Mouse (Mus musculus) cerebral cortex, adult 2 months (tissue): ENCODE results near the gene Mphosph8.

ENCODE experiments used
- WGBS: fragments of 180-500 bp; shearing (Covaris S2); methylation state at CpG from one replicate; pipeline ENCODE4 v1.1.7; 2018; 5-methylcytosine and 5-hydroxymethylcytosine counted together

The Mphosph8 gene

DNA sequence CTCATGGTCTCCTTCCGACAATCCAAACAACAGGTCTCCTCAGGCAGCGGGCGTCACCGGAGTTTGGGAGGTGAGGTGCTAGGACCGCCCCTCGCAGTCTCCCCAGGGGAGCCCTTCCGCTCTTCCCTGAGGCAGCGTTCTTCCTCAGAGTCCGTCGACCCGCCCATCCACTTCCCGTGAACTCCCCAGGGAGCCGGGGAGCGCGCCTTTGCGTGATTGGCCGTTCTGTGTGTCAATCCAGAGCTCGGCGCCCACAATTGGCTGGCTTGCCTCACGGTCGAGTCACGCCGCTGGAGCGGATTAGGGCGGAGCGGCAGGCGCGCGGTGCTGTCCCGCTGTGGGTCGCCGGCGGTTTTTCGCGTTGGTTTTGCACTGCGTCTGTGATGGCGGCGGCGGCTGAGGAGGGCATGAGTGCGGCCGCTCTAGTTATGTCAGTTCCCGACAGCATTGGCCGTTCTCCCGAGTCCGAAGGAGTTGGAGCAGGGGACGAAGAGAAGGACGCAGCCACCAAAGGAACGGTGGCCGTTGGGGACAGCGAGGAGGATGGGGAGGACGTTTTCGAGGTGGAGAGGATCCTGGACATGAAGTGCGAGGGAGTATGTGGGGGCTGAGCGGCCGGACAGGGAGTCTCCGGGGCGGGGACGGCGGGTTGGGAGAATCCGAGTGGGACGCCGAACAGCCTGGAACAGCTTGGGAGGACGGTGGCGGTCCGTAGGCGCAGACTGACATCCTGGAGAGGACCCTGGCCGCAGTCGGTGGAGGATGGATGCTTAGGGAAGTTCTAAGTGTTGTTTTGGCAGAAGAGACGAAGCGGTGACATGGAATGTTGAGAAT lies at the start of gene Mphosph8:
TSS of gene Mphosph8 (plus strand) at position 280 of the 834 bp plus-strand sequence.
- WGBS, result under 1% methylated on average over 70 of the region's 70 CpGs

DNA sequence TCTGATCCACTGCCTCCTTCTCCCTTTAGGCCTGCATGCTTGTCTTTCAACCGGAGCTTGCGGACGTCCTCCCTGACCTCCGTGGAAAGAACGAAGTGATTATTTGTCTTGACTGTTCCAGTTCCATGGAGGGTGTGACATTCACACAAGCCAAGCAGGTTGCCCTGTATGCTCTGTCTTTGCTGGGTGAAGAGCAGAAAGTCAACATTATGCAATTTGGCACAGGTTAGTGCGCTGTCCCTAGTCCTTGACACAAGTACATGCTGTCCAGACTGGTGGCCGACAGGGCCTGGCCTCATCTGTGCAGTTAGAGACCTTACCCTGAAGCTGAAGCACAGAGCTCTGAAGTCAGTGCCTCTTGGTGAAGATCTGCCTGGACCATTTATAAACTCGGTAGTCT lies 47.6 kb upstream of the Mphosph8 start:
- 94% methylated on average over 8 of the region's 8 CpGs for WGBS

DNA sequence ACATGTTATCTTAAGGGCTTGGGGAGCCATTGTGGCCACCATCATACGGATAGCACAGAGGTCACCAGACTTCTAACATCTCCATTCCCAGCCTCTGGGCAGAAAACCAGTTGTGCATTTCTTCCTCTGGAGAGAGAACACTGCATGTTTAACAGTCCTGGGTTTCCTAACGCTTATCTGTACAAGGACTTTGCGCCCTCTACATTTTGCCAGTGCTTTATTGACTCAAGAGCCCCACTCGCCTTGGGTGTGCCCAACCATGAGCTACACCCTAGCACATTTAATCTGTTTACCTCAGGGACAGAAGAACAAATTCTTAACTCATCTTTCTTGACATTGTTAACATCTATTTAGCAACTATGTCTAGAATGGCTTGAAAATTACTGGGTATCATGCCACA lies 41.8 kb upstream of the Mphosph8 start:
- 91% methylated on average over 4 of the region's 4 CpGs for WGBS

DNA sequence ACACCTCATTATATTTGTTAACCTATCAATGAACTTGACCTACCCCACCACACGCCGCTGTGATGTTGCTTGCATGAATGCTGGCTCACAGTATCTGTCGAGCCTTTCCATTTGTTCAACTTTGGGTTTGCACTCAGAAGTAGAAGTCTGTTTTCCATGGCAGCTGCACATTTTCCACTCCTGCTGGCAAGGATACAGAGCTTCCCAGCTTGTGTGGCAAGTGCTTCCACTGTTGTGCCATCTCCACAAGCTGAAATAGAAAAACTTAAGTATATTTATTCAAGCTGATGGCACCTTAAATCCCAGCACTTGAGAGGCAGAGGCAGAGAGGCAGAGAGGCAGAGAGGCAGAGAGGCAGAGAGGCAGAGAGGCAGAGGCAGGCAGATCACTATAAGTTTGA lies 39.7 kb upstream of the Mphosph8 start:
- WGBS, result 48% methylated on average over 3 of the region's 3 CpGs

DNA sequence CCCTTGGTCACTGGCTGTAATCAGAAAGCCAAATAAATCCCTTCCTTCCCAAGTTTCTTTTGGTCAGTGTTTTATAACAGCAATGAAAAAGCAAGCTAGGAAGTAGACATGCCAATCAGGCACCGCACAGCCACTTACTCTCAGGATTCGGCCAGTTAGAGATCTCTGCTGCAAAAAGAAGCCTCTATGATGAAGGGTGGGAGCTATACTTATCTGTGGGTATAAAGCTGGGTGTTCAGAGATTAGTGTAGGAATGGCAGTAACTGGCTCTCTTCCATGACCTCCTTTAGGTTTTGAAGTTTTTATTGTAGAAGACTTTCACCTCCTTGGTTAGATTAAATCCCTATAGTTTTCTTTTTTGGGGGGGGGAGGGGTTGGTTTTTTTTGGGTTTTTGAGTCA lies 36.9 kb upstream of the Mphosph8 start:
- WGBS, result 91% methylated on average over 2 of the region's 2 CpGs

DNA sequence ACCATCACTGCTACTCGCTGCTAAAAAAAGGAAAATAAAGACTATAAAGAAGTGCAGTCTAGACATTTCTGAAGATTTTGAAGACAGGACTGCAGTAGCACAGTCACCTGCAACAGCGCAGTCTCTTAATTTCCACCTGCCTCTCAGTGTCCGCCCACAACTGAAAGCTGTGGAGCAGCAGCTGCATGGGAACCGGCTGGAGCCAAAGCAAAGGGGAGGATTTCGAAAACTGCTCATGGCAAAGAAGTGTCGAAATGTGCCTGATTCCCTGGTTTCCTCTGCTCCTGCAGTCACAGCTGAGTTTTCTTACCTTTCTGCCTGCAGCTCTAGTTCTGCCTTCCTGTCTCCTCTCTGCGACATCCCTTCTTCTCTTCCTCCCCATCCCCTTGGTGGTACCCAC lies 20.8 kb upstream of the Mphosph8 start:
- WGBS, result 49% methylated on average over 7 of the region's 7 CpGs

DNA sequence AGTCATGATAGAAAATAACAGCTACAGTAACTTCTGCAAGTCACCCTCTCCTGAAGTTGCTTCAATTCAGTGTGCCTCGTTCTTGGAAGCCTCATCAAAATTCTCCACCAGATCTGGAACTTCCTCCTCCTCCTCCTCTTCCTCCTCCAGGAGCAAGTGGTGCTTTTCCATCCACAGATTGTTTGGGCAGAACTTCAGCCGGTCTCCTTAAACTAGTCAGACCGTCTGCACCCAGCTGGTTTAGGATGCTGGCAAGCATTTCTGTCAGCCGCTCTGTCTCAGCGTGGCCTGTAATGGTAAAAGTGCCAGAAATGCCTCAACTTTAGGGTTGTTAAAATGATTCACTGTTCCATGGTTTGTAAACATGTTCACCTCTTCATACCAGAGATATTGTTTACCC lies 2.4 kb upstream of the Mphosph8 start:
- 38% methylated on average over 5 of the region's 5 CpGs for WGBS

DNA sequence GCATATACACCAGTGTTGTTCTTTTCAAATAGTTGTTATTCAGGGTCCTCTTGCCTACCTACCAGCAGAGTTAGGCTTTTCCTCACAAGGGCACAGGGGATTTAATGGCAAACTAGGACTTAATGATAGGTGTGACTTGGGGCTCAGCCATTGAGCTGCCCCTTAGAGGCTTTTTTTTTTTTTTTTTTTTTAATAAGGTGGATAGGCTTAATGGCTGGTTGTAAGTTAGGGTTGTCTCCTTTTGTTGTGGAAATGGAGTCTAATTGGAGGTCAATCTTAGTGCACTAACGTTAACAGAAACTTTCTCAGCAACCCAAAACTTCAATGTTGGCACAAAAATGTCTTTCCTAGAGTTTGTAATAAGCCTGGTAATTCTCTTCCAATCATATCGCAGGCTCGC lies 1.1 kb upstream of the Mphosph8 start:
- 74% methylated on average over 3 of the region's 3 CpGs for WGBS

DNA sequence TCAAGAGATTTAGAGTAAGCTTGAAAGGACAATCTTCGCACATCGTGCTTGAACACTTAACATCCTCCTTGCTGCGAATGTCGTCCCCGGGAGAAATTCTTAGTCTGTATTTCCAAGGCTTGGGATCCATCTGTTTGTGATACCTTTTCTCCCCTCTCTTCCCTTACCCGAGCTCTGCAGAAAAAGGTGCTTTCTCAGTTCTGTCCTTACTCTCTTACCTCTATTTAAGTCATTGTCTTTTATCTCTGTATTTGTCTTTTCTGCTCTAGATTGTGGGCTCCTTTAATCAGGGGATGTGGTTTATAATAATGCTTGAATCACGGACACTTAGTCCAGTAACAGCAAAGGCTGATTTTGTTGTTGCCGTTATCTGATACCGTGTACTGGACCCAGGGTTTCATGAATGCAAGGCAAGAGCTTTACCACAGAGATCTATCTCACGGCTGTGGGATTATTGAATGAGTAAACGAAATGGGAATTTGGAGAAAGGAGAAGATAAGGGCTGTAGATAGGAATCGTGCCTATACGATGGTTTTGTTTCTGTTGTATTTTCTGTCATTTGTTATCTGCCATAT lies 1.1 kb downstream of the Mphosph8 start:
- WGBS, result 3% methylated on average over 13 of the region's 13 CpGs

DNA sequence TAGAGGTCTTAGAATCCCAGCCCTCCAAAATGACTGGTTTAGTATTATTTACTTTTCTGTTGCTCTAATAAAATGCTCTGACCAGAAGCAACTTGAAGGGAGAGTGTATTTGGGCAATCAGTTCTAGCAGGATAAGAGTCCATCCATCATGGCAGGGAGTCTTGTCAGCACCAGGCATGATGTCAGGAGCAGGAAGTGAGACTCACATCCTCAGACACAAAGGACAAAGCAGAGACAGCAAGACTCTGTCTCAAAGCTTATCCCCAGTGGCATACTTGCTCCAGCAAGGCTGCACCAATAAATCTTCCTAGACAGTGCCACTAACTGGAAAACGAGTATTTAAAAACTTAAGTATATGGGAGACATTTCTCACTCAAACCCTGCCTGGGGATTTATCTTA lies 17.4 kb downstream of the Mphosph8 start:
- WGBS, result 88% methylated on average over 1 of the region's 1 CpGs

DNA sequence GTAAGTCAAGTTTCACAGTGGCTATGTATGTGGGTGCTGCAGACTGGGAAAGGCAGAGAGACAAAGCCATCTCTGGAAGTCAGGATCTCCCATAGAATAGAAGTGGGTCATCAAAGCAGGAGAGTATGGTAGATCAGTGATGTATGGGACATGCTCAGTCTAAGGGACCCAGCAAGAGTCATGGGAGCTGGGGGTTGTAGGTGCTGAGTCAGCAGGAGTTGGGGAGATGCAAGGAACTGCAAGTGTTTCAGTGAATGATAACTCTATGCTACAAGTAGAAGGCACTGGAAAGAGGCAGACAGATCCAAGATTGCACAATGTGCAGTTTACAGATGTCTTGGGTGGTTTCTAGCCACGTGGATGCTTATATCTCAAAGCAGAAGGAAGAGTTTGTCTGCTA lies 21.1 kb downstream of the Mphosph8 start:
- 53% methylated on average over 1 of the region's 1 CpGs for WGBS

DNA sequence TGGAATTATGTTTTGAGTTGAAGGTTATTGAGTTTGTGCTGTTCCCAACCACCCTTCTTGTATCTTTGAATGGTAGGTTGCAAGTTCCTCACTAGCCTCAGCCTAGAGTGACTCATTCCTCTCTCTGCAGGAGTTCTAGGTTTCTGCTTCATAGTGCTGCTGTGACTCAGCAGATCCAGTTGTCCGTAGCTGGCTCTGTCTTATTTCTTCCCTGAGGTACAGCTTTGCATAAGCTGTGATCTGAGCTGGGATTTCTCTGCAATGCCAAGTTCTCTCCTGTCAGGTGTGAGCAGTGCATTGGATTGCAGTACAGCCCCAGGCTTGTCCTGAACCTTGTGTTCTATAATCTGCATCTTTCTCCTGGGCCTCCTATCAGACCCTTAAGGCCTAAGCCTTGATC lies 21.7 kb downstream of the Mphosph8 start:
- WGBS, result 29% methylated on average over 1 of the region's 1 CpGs

DNA sequence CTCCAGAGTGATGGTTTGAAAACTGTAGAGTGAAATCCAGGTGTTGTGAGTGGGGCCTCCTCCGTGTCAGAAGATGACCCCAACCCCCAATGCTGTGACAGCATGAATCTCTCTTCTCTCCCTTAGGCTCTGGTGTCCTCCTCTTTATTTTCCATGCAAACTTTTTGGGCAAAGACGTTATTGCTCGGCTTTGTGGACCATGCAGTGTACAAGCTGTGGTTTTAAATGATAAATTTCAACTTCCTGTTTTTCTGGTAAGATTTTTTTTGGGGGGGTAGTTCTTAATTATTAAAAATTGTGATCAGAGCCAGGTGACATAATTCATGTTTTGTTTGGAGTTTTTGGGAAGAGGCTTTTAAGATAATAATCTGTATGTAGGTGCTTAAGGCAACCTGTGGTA lies 27.4 kb downstream of the Mphosph8 start:
- WGBS, result 80% methylated on average over 3 of the region's 3 CpGs

DNA sequence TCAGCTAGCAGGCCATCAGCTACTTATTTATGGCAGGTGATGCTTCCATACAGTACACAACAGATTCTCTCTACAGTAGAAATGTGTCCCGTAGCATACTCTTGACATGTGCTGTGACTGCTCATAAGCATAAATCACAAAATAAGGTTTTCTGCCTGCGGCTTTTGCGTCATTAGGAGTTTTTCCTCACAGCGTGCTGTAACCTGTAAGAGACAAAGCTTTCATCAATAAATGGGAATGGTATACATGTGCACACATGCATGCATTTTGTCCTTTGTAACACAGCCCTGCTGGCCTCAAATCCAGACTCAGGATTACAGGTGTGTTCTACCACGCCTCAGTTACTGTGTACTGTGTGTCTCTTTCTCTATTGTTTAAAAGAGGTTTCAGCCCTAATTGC lies 29.8 kb downstream of the Mphosph8 start:
- 89% methylated on average over 5 of the region's 5 CpGs for WGBS

DNA sequence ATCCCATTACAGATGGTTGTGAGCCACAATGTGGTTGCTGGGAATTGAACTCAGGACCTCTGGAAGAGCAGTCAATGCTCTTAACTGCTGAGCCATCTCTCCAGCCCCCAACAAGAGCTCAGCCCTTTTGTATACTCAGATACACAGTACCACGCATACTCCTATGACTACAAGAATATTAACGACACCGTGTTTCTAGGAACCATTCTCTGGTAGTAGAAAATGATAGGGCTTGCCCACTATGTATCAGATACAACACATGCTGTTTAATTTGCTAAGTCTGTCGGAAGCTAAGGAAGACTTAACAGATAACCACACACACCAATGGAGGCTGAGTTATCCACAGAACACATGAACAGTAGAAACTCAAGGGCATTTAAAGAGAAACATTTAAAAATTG lies 34.6 kb downstream of the Mphosph8 start:
- WGBS, result 92% methylated on average over 4 of the region's 4 CpGs

DNA sequence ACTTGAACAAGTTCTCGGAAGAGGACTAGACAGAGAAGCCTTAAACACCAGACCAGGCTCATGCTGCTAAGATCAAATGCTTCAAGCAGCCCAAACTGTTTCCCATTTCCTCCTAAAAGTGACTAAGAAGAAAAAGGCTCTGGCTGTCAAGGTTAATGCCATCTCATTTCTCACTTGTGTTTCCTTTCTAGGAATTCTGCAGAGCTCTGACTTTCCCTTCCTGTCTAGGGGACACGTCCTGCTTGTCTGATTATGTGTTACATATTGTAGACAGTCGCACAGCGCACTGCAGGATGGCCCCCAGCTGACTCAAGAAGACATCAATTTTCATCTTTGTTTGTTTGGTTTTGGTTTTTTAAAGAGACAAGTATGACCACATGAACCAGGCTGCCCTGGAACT lies 37.6 kb downstream of the Mphosph8 start:
- WGBS, result 73% methylated on average over 4 of the region's 4 CpGs

DNA sequence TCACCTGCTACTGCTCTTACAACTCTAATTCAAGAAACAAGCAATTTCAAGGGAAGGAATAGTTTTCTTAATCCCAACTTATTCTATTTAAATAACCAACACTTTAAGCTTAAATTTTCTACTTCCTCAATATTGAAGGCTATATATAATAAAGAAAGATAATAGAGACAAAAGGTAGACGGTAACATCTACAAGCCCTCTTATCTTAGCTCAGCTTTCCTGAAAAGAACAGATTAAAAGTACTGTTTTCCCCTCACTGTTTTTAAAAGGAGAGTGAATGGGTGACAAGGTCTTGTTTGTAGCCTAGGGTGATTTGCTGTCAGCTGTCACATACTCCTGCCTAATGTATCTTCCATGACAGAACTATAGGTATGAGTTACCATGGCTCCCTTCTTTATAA lies 58.4 kb downstream of the Mphosph8 start:
- WGBS, result 80% methylated on average over 1 of the region's 1 CpGs

DNA sequence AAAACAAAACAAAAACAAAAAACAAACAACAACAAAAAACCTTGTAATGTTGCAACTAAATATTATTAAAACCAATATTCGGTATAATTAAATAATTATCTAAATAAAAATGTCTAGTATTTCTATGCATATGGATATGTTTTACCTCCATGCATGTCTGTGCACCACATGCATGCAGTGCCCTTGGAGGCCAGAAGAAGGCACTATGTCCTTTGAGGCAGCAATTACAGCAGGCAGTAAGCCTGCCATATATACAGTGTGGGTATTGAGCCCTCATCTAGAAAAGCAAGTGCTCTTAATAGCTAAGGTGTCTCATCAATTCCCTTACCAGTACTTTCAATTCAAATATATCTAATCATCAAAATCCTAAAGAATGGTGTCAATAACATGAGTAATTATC lies 72.1 kb downstream of the Mphosph8 start:
- WGBS, result 96% methylated on average over 1 of the region's 1 CpGs
